Mouse (Mus musculus): ENCODE data around the gene Gnai2.

DNA sequence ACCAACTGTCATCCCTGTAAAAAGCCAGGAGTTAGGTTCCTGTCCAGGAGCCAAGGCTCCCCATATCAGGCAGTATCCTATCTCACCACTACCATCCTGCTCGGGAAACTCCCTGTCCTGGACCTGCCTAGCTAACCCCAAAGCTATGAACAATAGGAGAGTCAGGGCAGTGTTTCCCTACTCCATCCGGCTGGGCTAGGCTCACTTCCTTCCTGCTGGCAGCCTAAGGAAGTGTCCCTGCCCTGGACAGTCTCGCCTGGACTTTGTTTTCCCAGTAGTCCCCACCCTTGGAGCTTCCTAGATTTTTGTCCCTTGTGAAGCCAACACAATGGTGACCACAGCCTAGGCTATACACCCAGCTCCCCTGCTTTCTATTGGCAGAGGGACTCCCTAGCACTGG, 68.3 kb downstream of the Gnai2 start:
- TF ChIP-seq CTCF (IDR thresholded peaks at IDR 0.05; ENCODE audit: borderline replicate concordance, insufficient read depth, low read length) (no peak), POLR2A (IDR thresholded peaks at IDR 0.05; ENCODE audit: low read depth, low read length) (no peak)

All from embryonic fibroblast, embryonic 13.5 days (primary cell).